Mouse (Mus musculus): ENCODE results near the gene Wwc2. TPM values are rescaled to one million over a fixed set of nuclear protein-coding genes. Genes with fewer than 3 reads are reported as not detected.

The Wwc2 gene
- polyA plus RNA-seq, 1 experiment from 2014 or later = 11.7 TPM

DNA sequence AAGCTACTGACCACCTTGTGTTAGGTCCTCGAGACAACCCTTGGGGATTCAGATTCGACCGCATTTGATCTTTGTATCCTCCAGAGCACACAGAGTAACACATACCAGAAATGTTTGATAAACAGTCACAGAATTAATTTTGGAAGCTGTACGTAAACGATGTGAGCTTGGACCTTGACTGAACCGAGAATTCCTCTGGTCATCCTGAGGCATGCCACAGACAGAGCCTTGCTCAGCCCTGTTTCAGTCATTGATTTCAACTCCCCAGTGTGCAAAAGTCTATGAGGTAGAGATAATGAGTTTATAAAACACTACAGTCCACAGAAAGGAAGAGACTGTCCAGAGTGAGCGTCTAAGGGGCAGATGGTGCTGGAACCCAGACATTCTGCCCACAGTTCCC lies 51.5 kb downstream of the Wwc2 start:
- Histone ChIP-seq H3K4me2 (0 out of 2 replicates have a peak overlapping the region, but pooled peaks have one; percentile 2), H3K9me3 (replicated peaks) (no peaks in the 10 kb centered on the region), H3K27ac (peak overlapping the region; percentile 62), H3K4me1 (replicated peaks) (peaks cover 36% of the 10 kb centered on the region), H3K4me3 (no peak overlapping the region), H3K36me3 (no peaks in the 10 kb centered on the region), H3K9ac (no peak overlapping the region), H3K27me3 (no peaks in the 10 kb centered on the region)
- peak; percentile 29; the same call in 1 of the 2 replicates for ATAC-seq (replicated peaks; ENCODE audit: insufficient number of reproducible peaks, insufficient read depth, low FRiP score, low read depth)
- 50% methylated on average over 7 of the region's 7 CpGs for WGBS

DNA sequence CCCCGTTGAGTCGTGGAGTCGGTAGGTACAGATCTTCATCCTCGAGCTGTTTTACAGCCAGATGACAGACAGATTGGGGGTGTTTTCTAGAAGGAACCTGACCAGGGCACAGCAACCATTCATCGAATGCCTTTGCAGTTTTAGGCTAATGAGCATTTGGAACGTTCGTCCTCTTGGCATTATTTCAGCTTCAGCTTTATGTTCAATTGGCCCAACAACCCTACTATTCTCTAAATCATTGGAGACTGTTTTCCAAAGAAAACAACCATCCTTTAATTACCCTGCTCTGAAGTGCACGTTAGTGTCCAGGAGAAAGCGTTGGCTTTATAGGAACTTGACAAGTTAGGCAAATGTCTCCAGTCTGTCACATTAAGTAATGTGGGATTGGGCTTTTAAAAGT lies 54.3 kb downstream of the Wwc2 start:
- no peak overlapping the region for H3K4me3 ChIP-seq
- peaks cover 61% of the 10 kb centered on the region for H3K4me1 ChIP-seq (replicated peaks)
- 54% methylated on average over 9 of the region's 9 CpGs for WGBS
- H3K27me3 ChIP-seq = no peaks in the 10 kb centered on the region
- H3K36me3 ChIP-seq = no peaks in the 10 kb centered on the region
- H3K4me2 ChIP-seq = no peak overlapping the region
- no peaks in the 10 kb centered on the region for H3K9me3 ChIP-seq (replicated peaks)
- no peak for ATAC-seq (replicated peaks; ENCODE audit: insufficient number of reproducible peaks, insufficient read depth, low FRiP score, low read depth)
- H3K9ac ChIP-seq = no peak overlapping the region
- no peak overlapping the region for H3K27ac ChIP-seq

- Histone ChIP-seq H3K4me2 (no peak overlapping the region), H3K4me1 (replicated peaks) (peaks cover 62% of the 10 kb centered on the region), H3K9ac (no peak overlapping the region)
These were observed 55.3 kb downstream of the Wwc2 start for GRCm38 (mm10) chr8:47935461-47935860.

DNA sequence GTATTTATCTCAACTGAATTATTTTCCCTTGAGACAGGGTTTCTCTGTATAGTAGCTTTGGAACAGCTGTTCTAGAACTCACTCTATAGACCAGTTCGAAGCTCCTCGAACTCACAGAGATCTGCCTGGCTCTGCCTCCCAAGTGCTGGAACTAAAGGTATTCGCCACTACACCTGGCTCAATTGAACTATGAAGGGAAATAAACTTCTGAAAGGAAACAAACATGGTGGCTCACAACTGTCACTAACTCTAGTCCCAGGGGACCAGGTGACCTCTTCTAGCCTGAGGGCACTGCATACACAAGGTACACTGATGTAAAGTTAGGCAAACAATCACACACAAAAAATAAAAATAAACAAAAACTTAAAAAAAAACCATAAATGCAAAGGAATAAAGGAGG lies 57.6 kb downstream of the Wwc2 start:
- Histone ChIP-seq H3K4me3 (no peak overlapping the region), H3K4me2 (no peak overlapping the region; the same call in 1 of the 2 replicates), H3K36me3 (no peaks in the 10 kb centered on the region), H3K27ac (peak overlapping the region; percentile 88), H3K9me3 (replicated peaks) (no peaks in the 10 kb centered on the region), H3K9ac (no peak overlapping the region), H3K27me3 (no peaks in the 10 kb centered on the region), H3K4me1 (replicated peaks) (peaks cover 50% of the 10 kb centered on the region)
- 86% methylated on average over 3 of the region's 3 CpGs for WGBS
- ATAC-seq (replicated peaks; ENCODE audit: insufficient number of reproducible peaks, insufficient read depth, low FRiP score, low read depth) = no peak

More at GRCm38 (mm10) chr8:47935461-47935860, 55.3 kb downstream of the Wwc2 start:
- H3K27me3 ChIP-seq = no peaks in the 10 kb centered on the region
- ATAC-seq (replicated peaks; ENCODE audit: insufficient number of reproducible peaks, insufficient read depth, low FRiP score, low read depth) = no peak
- H3K36me3 ChIP-seq = no peaks in the 10 kb centered on the region
- no peaks in the 10 kb centered on the region for H3K9me3 ChIP-seq (replicated peaks)
- WGBS = 79% methylated on average over 5 of the region's 5 CpGs
- no peak overlapping the region for H3K27ac ChIP-seq
- H3K4me3 ChIP-seq = no peak overlapping the region

GRCm38 (mm10) chr8:47932028-47932790 lies 58.5 kb downstream of the Wwc2 start:
- H3K4me2 ChIP-seq = peak overlapping the region; percentile 52
- 0 out of 2 replicates have a peak overlapping the region, but pooled peaks have one; percentile 1 for H3K4me3 ChIP-seq
- 22% methylated on average over 16 of the region's 16 CpGs for WGBS
- ATAC-seq (replicated peaks; ENCODE audit: insufficient number of reproducible peaks, insufficient read depth, low FRiP score, low read depth) = peak; percentile 79
- peak overlapping the region; percentile 31 for H3K9ac ChIP-seq
- H3K36me3 ChIP-seq = no peaks in the 10 kb centered on the region
- no peaks in the 10 kb centered on the region for H3K9me3 ChIP-seq (replicated peaks)
- H3K27ac ChIP-seq = peak overlapping the region; percentile 88
- no peaks in the 10 kb centered on the region for H3K27me3 ChIP-seq
- peaks cover 51% of the 10 kb centered on the region for H3K4me1 ChIP-seq (replicated peaks)

DNA sequence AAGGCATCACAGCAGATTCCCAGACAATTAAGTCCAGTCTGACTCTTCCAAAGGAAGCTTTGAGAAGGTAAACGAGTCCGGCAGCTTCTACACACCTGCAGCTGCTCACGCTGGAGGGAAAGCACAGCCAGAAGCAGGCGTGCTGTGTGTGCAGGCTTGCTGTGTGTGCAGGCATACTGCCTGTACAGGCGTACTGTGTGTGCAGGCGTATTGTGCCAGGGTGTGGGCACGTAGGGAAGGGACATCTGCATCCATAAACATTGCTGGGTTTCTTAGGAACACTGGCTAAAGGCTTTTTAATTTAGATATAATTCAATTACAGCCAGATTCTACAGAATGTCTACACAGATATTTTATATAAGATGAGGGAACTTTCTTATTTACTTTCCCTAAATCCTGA lies 59.4 kb downstream of the Wwc2 start:
- H3K27ac ChIP-seq = no peak overlapping the region

DNA sequence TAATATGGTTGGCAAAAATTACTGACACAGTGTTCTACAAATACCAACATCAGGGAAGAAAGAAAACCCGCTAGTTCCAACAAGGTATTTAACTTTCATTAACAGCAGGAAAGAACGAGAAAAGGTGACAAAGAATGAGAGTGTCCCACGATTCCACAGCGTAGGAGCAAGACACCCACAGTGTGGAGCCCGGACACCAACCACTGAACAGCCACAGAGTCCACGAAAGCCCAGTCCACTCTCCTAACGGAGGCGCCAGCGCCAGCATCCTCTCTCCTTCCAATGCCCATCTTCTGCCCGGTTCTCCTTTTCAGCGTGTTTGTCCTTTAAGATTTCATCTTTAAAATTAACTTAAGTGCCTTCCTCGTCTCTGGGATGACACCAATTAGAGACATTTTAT lies 61.1 kb downstream of the Wwc2 start:
- Histone ChIP-seq H3K9me3 (replicated peaks) (no peaks in the 10 kb centered on the region), H3K4me1 (replicated peaks) (peaks cover 49% of the 10 kb centered on the region), H3K4me2 (no peak overlapping the region), H3K36me3 (no peaks in the 10 kb centered on the region), H3K9ac (no peak overlapping the region), H3K27me3 (no peaks in the 10 kb centered on the region), H3K27ac (no peak overlapping the region), H3K4me3 (no peak overlapping the region)
- 85% methylated on average over 12 of the region's 12 CpGs for WGBS
- no peak for ATAC-seq (replicated peaks; ENCODE audit: insufficient number of reproducible peaks, insufficient read depth, low FRiP score, low read depth)

More for the DNA sequence above, 59.4 kb downstream of the Wwc2 start:
- no peaks in the 10 kb centered on the region for H3K27me3 ChIP-seq
- H3K4me1 ChIP-seq (replicated peaks) = peaks cover 55% of the 10 kb centered on the region
- ATAC-seq (replicated peaks; ENCODE audit: insufficient number of reproducible peaks, insufficient read depth, low FRiP score, low read depth) = no peak
- H3K4me3 ChIP-seq = no peak overlapping the region
- 86% methylated on average over 7 of the region's 7 CpGs for WGBS
- no peak overlapping the region for H3K9ac ChIP-seq
- H3K36me3 ChIP-seq = no peaks in the 10 kb centered on the region
- H3K4me2 ChIP-seq = no peak overlapping the region
- no peaks in the 10 kb centered on the region for H3K9me3 ChIP-seq (replicated peaks)

DNA sequence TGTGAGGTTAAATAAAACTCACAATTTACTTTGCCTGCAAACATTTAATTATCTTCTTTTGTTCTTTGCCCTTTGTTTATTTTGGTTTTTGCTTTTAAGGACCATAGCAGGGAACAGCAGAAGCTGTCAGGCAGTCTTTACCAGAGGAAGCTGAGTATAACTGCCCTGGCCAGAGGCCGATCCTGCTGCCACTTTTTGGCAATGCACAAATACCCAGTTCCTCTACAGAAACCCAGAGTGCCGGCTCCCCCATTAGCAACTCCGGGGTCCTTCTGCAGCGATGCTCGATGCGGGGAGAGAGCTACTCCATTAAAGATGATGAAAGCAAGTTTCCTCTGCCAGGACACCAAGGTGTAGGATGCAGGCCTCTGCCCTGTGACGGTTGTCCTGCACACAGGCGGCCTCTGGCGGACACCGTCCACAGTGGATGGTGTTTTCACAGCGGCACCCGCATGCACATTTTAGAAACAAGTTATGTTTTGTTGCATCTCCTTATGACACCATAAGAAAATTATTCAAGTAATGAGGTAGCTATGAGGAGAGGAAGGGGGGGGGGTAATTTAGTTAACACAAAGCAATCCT lies 62.0 kb downstream of the Wwc2 start:
- Histone ChIP-seq H3K27me3 (no peaks in the 10 kb centered on the region), H3K27ac (no peak overlapping the region), H3K4me3 (no peak overlapping the region), H3K4me1 (replicated peaks) (peaks cover 46% of the 10 kb centered on the region), H3K4me2 (no peak overlapping the region), H3K9me3 (replicated peaks) (no peaks in the 10 kb centered on the region), H3K36me3 (no peaks in the 10 kb centered on the region), H3K9ac (no peak overlapping the region)
- ATAC-seq (replicated peaks; ENCODE audit: insufficient number of reproducible peaks, insufficient read depth, low FRiP score, low read depth) = no peak
- WGBS = 74% methylated on average over 12 of the region's 12 CpGs

DNA sequence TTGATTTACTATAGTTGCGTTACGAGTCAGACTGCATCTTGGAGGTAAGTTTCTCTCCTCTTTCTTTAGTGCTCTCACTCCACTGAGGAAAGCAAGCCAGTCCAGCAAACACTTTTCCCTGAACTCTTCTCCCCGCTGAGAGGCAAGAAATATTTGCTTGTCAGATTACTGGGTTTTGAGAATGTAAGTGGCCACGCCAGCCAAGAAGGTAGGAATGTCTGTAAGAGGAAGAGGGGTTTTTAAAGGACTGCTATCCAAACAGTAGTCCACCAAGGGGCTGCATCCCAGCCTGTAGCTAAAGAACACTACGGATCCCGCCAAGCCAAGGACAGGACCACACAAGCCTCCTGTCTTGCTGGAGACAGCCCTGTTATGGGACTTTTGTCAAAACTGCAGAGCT lies 65.8 kb downstream of the Wwc2 start:
- peaks cover 6% of the 10 kb centered on the region for H3K36me3 ChIP-seq
- no peaks in the 10 kb centered on the region for H3K9me3 ChIP-seq (replicated peaks)
- no peaks in the 10 kb centered on the region for H3K27me3 ChIP-seq
- no peak overlapping the region for H3K4me2 ChIP-seq
- H3K4me1 ChIP-seq (replicated peaks) = peaks cover 25% of the 10 kb centered on the region
- WGBS = 64% methylated on average over 6 of the region's 6 CpGs
- no peak overlapping the region for H3K9ac ChIP-seq
- ATAC-seq (replicated peaks; ENCODE audit: insufficient number of reproducible peaks, insufficient read depth, low FRiP score, low read depth) = no peak
- no peak overlapping the region for H3K27ac ChIP-seq
- H3K4me3 ChIP-seq = no peak overlapping the region

DNA sequence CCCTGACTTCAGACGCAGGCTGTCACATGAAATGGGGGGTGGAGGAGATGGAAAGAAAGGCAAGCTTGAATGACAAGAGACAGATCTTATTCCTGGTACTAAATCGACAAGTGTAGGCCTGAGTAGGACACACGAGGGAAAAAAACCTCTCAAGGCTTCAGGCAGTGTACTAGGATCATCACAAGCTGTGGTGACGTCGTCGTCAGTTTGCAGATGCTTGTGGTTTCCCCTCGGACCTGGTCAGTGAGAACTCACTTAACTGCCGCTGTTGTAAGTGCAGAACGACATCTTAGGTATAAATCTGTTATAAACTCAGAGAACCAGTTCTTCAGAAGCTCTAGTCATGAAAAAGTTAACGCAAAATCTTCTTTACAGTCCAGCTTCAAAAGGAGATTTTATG lies 67.9 kb downstream of the Wwc2 start:
- peaks cover 21% of the 10 kb centered on the region for H3K4me1 ChIP-seq (replicated peaks)
- H3K9ac ChIP-seq = no peak overlapping the region
- H3K27ac ChIP-seq = no peak overlapping the region
- no peak overlapping the region for H3K4me2 ChIP-seq
- H3K36me3 ChIP-seq = peaks cover 11% of the 10 kb centered on the region
- no peaks in the 10 kb centered on the region for H3K27me3 ChIP-seq
- no peak overlapping the region for H3K4me3 ChIP-seq
- ATAC-seq (replicated peaks; ENCODE audit: insufficient number of reproducible peaks, insufficient read depth, low FRiP score, low read depth) = no peak
- 53% methylated on average over 10 of the region's 10 CpGs for WGBS
- no peaks in the 10 kb centered on the region for H3K9me3 ChIP-seq (replicated peaks)

DNA sequence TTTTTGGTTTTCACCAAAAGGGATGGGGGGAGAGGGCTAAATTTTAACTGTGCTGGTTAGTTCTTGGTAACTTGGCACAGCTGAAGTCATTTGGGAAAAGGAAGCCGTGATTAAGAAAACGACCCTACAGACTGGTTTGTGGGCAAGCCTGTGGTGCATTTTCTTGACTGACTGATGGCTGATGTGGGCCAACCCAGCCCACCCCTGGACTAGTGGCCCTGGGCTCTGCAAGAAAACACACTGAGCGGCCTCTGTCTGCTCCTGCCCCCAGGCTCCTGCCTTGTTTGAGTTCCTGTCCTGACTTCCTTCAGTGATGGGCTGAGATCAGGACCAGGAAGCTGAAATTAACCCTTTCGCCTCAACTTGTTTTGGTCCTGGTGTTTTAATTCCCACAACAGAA lies 68.7 kb downstream of the Wwc2 start:
- Histone ChIP-seq H3K4me3 (no peak overlapping the region), H3K4me1 (replicated peaks) (peaks cover 24% of the 10 kb centered on the region), H3K27me3 (no peaks in the 10 kb centered on the region), H3K27ac (no peak overlapping the region), H3K9ac (no peak overlapping the region), H3K36me3 (peaks cover 11% of the 10 kb centered on the region), H3K9me3 (replicated peaks) (no peaks in the 10 kb centered on the region), H3K4me2 (no peak overlapping the region)
- 72% methylated on average over 4 of the region's 4 CpGs for WGBS
- ATAC-seq (replicated peaks; ENCODE audit: insufficient number of reproducible peaks, insufficient read depth, low FRiP score, low read depth) = no peak
